Mouse (Mus musculus): Measurements from ENCODE around the gene Mrps15.

Mrps15 gene

GRCm38 (mm10) chr4:126046851-126047585, at the start of gene Mrps15:
Mrps15 (plus strand) TSS chr4:126046925.
- peak; percentile 77 to 80 for DNase-seq (ENCODE audit: low spot score in 2 of 2)

- DNase-seq (ENCODE audit: low spot score in 2 of 2), result no peak
Observed at GRCm38 (mm10) chr4:125997826-125998225, 48.9 kb upstream of the Mrps15 start.

- DNase-seq (ENCODE audit: low spot score in 2 of 2), result no peak
Observed at GRCm38 (mm10) chr4:126001311-126002199, 45.2 kb upstream of the Mrps15 start.

- DNase-seq (ENCODE audit: low spot score in 2 of 2), result peak in 1 of 2 experiments; percentile 41
Observed at GRCm38 (mm10) chr4:126017676-126018332, 28.9 kb upstream of the Mrps15 start.

DNA sequence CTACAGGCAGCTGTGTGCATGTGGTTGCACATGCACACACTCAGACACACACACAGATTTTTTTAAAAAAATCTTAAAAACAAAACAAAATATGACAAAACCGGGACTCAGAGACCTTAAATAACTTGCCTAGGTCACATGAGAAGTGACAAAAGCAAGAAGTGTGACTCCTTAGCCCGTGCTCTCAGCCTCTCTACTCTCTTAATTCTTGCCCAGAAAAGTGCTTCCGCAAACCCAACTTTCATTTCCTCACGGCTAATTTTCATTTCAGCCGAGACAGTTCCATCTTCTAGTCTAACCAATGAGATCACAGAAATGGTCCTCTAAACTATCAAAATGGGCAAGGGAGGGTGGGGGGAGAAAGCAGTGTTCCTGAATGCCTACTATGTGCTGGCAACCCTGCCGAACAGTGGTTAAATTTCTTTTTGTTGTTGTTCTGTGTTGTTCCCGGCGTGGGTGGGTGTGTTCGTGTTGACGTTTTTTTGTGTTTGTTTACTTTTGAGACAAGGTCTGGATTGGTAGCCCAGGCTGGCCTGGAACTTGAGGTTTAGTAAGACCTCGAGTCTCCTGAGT, 27.7 kb upstream of the Mrps15 start:
- DNase-seq (ENCODE audit: low spot score in 2 of 2), result peak; percentile 59 to 67

GRCm38 (mm10) chr4:126024303-126024900, 22.3 kb upstream of the Mrps15 start, which contains the start of gene Csf3r:
Csf3r (plus strand) TSS chr4:126024550.
- DNase-seq (ENCODE audit: low spot score in 2 of 2), result no peak

DNA sequence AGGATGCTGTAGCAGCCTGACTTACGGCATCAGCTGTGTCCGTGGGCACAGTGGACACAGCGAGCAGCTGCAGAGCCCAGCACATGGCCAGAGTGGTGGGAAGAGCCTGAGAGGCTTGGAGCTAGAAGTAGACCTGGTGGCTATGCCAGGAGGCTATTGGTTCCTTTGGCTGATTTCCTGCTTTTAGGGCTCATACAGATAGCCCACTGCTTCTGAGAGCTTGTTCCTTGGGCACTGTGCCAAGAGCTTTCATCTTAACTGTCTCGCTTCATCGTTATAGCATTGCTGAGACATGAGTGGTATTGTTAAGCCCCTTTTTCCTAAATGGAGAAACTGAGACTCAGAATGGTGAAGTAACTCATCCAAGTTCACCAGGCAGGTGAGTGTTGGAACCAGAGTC, 20.9 kb upstream of the Mrps15 start:
- DNase-seq (ENCODE audit: low spot score in 2 of 2), result no peak

- DNase-seq (ENCODE audit: low spot score in 2 of 2), result no peak
Observed at GRCm38 (mm10) chr4:126027980-126028379, 18.7 kb upstream of the Mrps15 start.

GRCm38 (mm10) chr4:126029042-126029441, 17.7 kb upstream of the Mrps15 start:
- DNase-seq (ENCODE audit: low spot score in 2 of 2), result no peak

DNA sequence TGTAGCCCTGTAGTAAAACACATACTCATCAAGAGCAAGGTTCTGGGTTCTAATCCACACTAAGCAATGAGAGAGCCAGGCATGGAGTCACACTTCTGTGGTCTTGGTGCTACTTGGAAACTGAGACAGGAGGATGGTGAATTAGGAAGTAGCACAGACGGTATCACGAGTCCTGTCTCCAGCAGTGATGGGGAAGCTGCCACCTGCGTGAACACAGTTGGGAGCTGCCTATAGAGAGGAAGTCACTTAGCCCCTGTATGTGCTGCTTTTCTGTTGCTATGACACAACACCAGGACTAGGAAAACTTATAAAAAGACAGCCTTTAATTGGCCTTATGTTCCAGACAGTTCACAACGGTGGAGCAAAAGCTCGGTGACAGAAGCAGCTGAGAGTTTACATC, 16.0 kb upstream of the Mrps15 start:
- no peak for DNase-seq (ENCODE audit: low spot score in 2 of 2)

DNA sequence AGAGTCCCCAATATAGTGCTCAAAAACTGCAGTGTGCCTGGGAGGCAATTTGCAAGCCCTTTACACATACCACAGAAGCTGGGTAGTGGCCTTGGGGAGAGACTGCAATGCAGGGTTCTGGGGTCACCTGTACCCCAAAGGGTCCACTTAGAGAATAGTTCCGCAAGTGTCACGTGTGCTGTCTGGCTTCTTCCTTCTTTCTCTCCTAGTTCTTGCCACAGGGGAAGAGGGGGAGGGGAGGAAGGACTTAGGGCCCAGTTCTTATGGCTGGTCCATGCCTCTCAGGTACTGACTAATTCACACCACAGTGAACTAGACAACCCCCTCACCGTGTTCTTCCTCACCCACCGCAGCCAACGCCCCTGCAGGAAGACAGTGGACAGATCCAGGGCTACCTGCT, 11.3 kb upstream of the Mrps15 start:
- DNase-seq (ENCODE audit: low spot score in 2 of 2), result no peak

- no peak for DNase-seq (ENCODE audit: low spot score in 2 of 2)
Observed at GRCm38 (mm10) chr4:126051617-126052016, 4.9 kb downstream of the Mrps15 start.

DNA sequence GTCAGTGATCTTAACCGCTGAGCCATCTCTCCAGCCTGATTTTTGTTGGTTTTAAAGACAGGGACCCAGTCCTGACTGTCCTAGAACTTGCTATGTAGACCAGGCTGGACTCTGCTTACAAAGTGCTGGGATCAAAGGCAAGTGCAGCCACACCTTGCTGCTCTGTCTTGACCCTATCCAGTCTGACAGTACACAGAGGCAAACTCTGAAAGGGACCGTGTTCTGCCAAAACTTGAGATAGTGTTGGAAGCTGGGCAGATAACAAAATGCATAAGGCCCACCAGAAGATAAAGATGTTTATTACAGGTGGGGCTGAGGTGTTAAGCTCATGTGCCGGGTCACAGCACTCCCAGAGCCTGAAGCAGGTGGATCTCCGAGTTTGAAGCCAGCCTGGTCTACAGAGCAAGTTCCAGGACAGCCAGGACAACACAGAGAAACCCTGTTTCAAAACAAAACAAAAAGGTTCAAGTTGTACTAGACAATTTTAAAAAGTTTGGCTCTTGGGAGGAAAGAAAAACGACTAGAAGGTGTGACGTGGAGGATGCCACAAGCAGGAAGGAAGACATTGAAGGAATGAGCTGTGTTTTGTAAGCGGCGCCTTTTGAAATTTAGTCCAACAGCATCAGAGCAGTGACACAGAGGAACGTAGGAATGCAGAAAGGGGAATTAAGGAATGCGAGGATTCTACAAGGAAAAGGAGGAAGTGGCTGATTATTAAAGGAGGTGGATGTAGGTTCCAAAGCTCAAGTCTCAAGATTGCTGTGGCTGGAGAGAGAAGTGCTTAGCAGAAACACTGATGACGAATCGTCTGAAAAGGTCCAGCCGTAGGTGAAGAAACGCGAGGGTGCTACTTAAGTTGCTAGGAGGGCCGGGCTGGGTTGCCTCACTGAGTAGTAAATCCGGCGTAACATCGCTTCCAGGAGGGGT, 10.7 kb downstream of the Mrps15 start:
- DNase-seq (ENCODE audit: low spot score in 2 of 2), result no peak

- DNase-seq (ENCODE audit: low spot score in 2 of 2), result peak; percentile 87 to 91
Observed at GRCm38 (mm10) chr4:126058134-126058996, 11.6 kb downstream of the Mrps15 start, which contains the start of gene Oscp1. Oscp1 (plus strand) TSS chr4:126058565.

- no peak for DNase-seq (ENCODE audit: low spot score in 2 of 2)
Observed at GRCm38 (mm10) chr4:126058997-126059362, 12.3 kb downstream of the Mrps15 start.

DNA sequence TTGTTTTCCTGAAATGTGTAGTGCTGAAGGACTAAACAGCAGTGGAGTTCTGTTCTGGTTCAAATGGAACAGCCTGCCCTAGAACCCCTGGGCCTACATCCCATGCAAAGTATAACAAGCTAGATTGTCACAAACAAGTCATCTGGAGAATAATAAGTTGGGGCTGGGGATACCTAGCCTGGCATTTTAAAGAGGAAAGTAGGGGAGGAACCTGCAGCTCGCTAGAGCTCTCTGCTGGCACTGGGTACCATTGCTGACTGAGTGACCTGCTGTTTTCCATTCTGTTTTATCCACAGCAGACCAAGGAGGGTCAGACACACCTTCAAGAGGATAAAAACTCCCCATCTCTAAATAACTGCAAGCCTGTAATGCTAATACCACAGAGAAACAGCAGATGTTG, 16.1 kb downstream of the Mrps15 start:
- DNase-seq (ENCODE audit: low spot score in 2 of 2), result no peak

GRCm38 (mm10) chr4:126065241-126065640, 18.5 kb downstream of the Mrps15 start:
- DNase-seq (ENCODE audit: low spot score in 2 of 2), result no peak

GRCm38 (mm10) chr4:126067401-126068077, 20.8 kb downstream of the Mrps15 start:
- DNase-seq (ENCODE audit: low spot score in 2 of 2), result no peak

DNA sequence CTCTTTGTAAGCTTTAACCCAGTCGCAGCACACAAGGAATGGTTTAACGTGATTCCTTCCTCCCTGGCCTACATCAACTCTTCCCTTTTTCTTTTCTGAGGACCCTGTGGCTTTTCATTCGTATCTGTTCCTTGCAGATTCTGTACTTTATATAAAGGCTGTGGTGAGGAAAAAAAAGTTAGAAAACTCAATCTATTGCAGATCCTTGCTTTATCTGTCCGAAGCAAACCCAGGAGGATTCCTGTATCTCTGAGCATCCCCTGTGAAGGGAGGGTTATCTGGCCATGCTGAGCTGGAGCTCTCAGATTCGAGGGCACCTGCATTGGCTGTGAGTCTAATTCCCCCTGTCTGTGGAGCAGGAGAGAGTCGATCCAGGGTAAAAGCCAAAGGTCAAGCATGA, 22.1 kb downstream of the Mrps15 start:
- DNase-seq (ENCODE audit: low spot score in 2 of 2), result no peak
